Mouse (Mus musculus): ENCODE measurements around the gene Sdhaf4.

Gene Sdhaf4

DNA sequence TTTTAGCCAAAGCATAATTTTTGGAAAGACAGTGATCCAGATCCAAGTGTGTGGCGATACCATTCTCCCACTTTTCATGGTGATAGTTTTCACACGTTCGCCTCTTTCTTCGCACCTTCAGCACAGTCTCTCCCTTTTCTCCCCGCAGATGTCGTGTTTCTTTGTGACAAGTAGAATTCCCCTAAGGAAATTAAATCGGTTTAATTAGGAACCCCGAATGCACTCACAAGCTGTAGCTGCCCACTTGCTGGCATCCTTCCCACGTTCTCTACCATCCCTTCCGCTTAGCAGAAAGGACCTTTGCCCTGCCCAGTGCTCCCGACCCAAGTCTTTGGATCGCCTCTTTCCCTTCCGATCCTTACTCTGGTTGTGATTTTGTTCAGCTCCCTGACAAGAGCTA lies 51.5 kb downstream of the Sdhaf4 start:
- DNase-seq = no peak

DNA sequence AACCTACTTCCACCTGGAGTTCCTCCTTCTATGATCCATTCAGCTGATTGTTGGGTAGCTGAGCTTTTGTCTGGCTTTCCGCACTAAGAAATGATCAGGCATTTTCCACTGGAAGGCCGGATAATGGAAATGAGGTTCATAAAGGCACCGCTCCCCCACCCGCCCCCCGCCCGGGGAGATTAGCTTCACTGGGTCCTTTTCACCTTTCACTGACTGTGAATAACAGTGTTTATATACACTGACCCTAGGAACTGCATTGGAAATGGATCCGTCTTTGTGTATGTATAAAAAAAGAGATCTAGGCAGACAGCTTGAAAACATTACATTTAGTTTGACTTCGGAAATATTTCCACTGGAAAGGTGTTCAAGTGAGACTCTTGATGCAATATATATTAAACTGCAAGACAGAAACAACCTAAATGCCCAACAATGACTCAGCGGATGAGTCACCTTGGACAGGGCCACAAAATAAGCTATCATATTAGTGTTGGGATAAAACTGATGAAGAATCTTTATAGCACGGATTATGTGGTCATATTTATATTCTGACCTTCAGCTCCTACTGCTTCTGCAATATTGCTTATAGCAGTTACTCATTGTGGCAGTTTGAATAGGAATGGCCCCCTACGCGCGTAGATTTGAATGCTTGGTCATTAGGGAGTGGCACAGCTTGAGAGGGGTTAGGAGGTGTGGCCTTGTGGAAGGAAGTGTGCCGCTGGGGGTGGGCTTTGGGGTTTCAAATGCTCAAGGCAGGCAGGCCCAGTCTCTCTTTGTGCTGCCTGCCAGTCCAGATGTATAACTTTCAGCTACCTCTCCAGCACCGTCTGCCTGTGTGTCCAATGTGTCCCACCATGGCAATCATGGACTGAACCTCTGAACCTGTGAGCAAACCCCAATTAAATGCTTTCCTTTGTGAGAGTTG lies 56.4 kb downstream of the Sdhaf4 start:
- no peak for DNase-seq

DNA sequence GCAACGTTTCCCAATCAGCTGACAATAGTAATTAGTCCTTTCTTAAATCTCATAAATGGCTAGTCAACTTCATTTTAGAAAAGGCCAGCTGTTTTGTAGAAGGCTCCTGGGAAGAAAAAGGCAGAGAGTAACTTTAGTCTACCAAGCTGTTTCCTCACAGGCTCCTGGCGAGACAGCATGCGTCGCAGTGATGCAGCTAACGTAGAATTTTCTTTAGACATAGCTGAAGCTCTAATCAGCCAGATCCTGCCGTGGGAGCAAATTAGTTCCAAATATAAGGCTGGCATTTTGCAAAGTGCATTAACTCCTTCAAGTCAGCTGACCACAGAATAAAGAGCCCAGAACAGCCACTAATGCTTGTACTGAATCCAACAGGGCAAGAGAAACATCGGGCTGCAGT lies 57.2 kb downstream of the Sdhaf4 start:
- DNase-seq = no peak
